Mouse (Mus musculus): ENCODE measurements around the gene Rybp. TPM values are rescaled to one million over a fixed set of nuclear protein-coding genes. Genes with fewer than 3 reads are reported as not detected.

Gene Rybp
- polyA plus RNA-seq, 1 experiment from 2014 or later, result 5.8 TPM

GRCm38 (mm10) chr6:100297536-100297935 is 10.3 kb upstream of the Rybp start:
- no peak overlapping the region for H3K27ac ChIP-seq (ENCODE audit: low read depth)
- no peak for ATAC-seq
- H3K4me3 ChIP-seq (ENCODE audit: low read depth, low read length), result no peak overlapping the region
- DNase-seq, result no peak
- no peak overlapping the region for H3K9ac ChIP-seq (replicated peaks)
- TF ChIP-seq CTCF (IDR thresholded peaks at IDR 0.05; ENCODE audit: low read depth), result no peak
- TF ChIP-seq EP300 (IDR thresholded peaks at IDR 0.05; ENCODE audit: low read depth), result no peak
- 50% methylated on average over 8 of the region's 8 CpGs for WGBS (ENCODE audit: insufficient replicate concordance)
- H3K27me3 ChIP-seq (ENCODE audit: insufficient read depth, low read length), result no peaks in the 10 kb centered on the region
- no peaks in the 10 kb centered on the region for H3K9me3 ChIP-seq (ENCODE audit: low read length)
- peaks cover 21% of the 10 kb centered on the region for H3K4me1 ChIP-seq (ENCODE audit: insufficient read depth)
- no peak overlapping the region for H3K4me2 ChIP-seq (ENCODE audit: low read depth, low read length)
- H3K36me3 ChIP-seq (replicated peaks; ENCODE audit: insufficient read depth, low read length), result no peaks in the 10 kb centered on the region

- Histone ChIP-seq H3K36me3 (replicated peaks; ENCODE audit: insufficient read depth, low read length) (no peaks in the 10 kb centered on the region), H3K27ac (ENCODE audit: low read depth) (no peak overlapping the region), H3K9me3 (ENCODE audit: low read length) (no peaks in the 10 kb centered on the region), H3K4me3 (ENCODE audit: low read depth, low read length) (no peak overlapping the region), H3K4me1 (ENCODE audit: insufficient read depth) (peaks cover 12% of the 10 kb centered on the region), H3K9ac (replicated peaks) (no peak overlapping the region), H3K4me2 (ENCODE audit: low read depth, low read length) (no peak overlapping the region), H3K27me3 (ENCODE audit: insufficient read depth, low read length) (no peaks in the 10 kb centered on the region)
- DNase-seq, result no peak
- no peak for ATAC-seq
- WGBS (ENCODE audit: insufficient replicate concordance), result 84% methylated on average over 6 of the region's 6 CpGs
- TF ChIP-seq CTCF (IDR thresholded peaks at IDR 0.05; ENCODE audit: low read depth) (no peak), EP300 (IDR thresholded peaks at IDR 0.05; ENCODE audit: low read depth) (no peak)
These were observed 5.1 kb upstream of the Rybp start for GRCm38 (mm10) chr6:100292411-100292810.

GRCm38 (mm10) chr6:100289058-100289457 is 1.8 kb upstream of the Rybp start:
- Histone ChIP-seq H3K4me3 (ENCODE audit: low read depth, low read length) (no peak overlapping the region), H3K27ac (ENCODE audit: low read depth) (no peak overlapping the region), H3K4me1 (ENCODE audit: insufficient read depth) (peaks cover 18% of the 10 kb centered on the region), H3K9me3 (ENCODE audit: low read length) (no peaks in the 10 kb centered on the region), H3K4me2 (ENCODE audit: low read depth, low read length) (no peak overlapping the region), H3K9ac (replicated peaks) (no peak overlapping the region), H3K36me3 (replicated peaks; ENCODE audit: insufficient read depth, low read length) (no peaks in the 10 kb centered on the region), H3K27me3 (ENCODE audit: insufficient read depth, low read length) (no peaks in the 10 kb centered on the region)
- DNase-seq, result peak; percentile 21
- TF ChIP-seq EP300 (IDR thresholded peaks at IDR 0.05; ENCODE audit: low read depth) (no peak), CTCF (IDR thresholded peaks at IDR 0.05; ENCODE audit: low read depth) (peak; percentile 20; the same call in 1 of the 2 replicates)
- WGBS (ENCODE audit: insufficient replicate concordance), result 62% methylated on average over 5 of the region's 5 CpGs
- no peak for ATAC-seq

- DNase-seq (no peak), ATAC-seq (no peak)
- H3K27ac ChIP-seq (ENCODE audit: low read depth), result no peak overlapping the region
- no peaks in the 10 kb centered on the region for H3K36me3 ChIP-seq (replicated peaks; ENCODE audit: insufficient read depth, low read length)
- H3K4me3 ChIP-seq (ENCODE audit: low read depth, low read length), result no peak overlapping the region
- peaks cover 18% of the 10 kb centered on the region for H3K4me1 ChIP-seq (ENCODE audit: insufficient read depth)
- 42% methylated on average over 4 of the region's 4 CpGs for WGBS (ENCODE audit: insufficient replicate concordance)
- no peaks in the 10 kb centered on the region for H3K9me3 ChIP-seq (ENCODE audit: low read length)
- H3K4me2 ChIP-seq (ENCODE audit: low read depth, low read length), result peak overlapping the region; percentile 78
- H3K9ac ChIP-seq (replicated peaks), result no peak overlapping the region
- TF ChIP-seq EP300 (IDR thresholded peaks at IDR 0.05; ENCODE audit: low read depth) (no peak), CTCF (IDR thresholded peaks at IDR 0.05; ENCODE audit: low read depth) (no peak)
- H3K27me3 ChIP-seq (ENCODE audit: insufficient read depth, low read length), result no peaks in the 10 kb centered on the region
These were observed 1.4 kb upstream of the Rybp start for GRCm38 (mm10) chr6:100288730-100289035.

GRCm38 (mm10) chr6:100288016-100288729 is 888 bp upstream of the Rybp start:
- Histone ChIP-seq H3K27me3 (ENCODE audit: insufficient read depth, low read length) (no peaks in the 10 kb centered on the region), H3K9me3 (ENCODE audit: low read length) (no peaks in the 10 kb centered on the region), H3K9ac (replicated peaks) (peak overlapping the region; percentile 88), H3K4me3 (ENCODE audit: low read depth, low read length) (peak overlapping the region; percentile 81), H3K36me3 (replicated peaks; ENCODE audit: insufficient read depth, low read length) (no peaks in the 10 kb centered on the region), H3K27ac (ENCODE audit: low read depth) (peak overlapping the region; percentile 62; the same call in 1 of the 2 replicates), H3K4me2 (ENCODE audit: low read depth, low read length) (peak overlapping the region; percentile 78), H3K4me1 (ENCODE audit: insufficient read depth) (peaks cover 18% of the 10 kb centered on the region)
- WGBS (ENCODE audit: insufficient replicate concordance), result 3% methylated on average over 23 of the region's 23 CpGs
- ATAC-seq, result no peak
- TF ChIP-seq EP300 (IDR thresholded peaks at IDR 0.05; ENCODE audit: low read depth), result no peak
- no peak for TF ChIP-seq CTCF (IDR thresholded peaks at IDR 0.05; ENCODE audit: low read depth)
- DNase-seq, result peak; percentile 46

DNA sequence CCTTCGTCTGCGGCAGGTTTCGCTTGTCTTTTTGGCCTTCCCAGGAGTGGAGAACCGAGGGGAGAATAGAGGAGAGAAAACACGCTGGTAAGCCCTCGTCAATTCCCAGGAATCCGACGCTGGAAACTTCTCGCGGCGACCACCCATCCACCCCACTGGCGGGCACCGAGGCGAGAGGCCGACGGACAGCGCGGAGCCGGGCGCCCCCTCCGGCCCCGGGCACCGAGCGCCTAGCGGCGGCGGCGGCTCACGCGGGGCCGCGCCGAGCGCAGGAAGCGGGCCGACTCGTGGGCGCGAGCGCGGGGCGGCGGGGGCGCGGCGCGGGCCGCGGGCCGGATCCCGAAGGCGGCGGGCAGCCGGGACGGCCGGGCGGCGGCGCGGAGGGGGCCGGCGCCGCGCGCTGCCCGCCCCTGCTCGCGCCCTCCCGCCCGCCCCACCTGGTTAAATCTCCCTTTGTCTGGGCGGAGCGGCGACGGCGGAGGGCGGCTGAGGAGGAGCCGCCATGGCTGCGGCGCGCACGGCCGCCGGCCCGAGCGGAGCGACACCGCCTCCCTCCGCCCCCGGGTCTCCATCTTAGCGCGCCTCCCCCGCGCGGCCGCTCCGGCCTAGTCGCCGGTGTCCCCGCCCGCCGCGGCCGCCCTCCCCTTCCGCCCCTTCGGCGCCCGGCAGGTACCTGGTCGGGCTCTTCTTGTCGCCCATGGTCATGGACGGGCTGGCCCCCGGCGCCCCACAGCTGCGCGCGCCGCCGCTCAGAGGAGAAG is 532 bp downstream of the Rybp start:
- Histone ChIP-seq H3K9me3 (ENCODE audit: low read length) (no peaks in the 10 kb centered on the region), H3K9ac (replicated peaks) (peak overlapping the region; percentile 88), H3K27me3 (ENCODE audit: insufficient read depth, low read length) (no peaks in the 10 kb centered on the region), H3K27ac (ENCODE audit: low read depth) (peak overlapping the region; percentile 96), H3K4me3 (ENCODE audit: low read depth, low read length) (peak overlapping the region; percentile 81), H3K4me1 (ENCODE audit: insufficient read depth) (peaks cover 19% of the 10 kb centered on the region), H3K4me2 (ENCODE audit: low read depth, low read length) (peak overlapping the region; percentile 78), H3K36me3 (replicated peaks; ENCODE audit: insufficient read depth, low read length) (no peaks in the 10 kb centered on the region)
- 3% methylated on average over 34 of the region's 117 CpGs for WGBS (ENCODE audit: insufficient replicate concordance)
- ATAC-seq (peak; percentile 73), DNase-seq (peak; percentile 78)
- TF ChIP-seq EP300 (IDR thresholded peaks at IDR 0.05; ENCODE audit: low read depth) (no peak), CTCF (IDR thresholded peaks at IDR 0.05; ENCODE audit: low read depth) (no peak)

Data from liver, postnatal 0 days (tissue).